Mouse (Mus musculus) B cell, adult 62 days (primary cell): ENCODE measurements around the gene Olfr319. TPM values are rescaled to one million over a fixed set of nuclear protein-coding genes. Genes with fewer than 3 reads are reported as not detected.

ENCODE experiments used
- total RNA-seq: library from RNA; stranded (reverse); gene quantifications from 4 replicates; pipeline ENCODE4 v1.2.4, GENCODE M21; 2023

Gene Olfr319
- total RNA-seq, result not detected in 4 replicates

GRCm38 (mm10) chr11:58698862-58699261 lies at the start of gene Olfr319:
Olfr319 (plus strand) TSS chr11:58699162.

DNA sequence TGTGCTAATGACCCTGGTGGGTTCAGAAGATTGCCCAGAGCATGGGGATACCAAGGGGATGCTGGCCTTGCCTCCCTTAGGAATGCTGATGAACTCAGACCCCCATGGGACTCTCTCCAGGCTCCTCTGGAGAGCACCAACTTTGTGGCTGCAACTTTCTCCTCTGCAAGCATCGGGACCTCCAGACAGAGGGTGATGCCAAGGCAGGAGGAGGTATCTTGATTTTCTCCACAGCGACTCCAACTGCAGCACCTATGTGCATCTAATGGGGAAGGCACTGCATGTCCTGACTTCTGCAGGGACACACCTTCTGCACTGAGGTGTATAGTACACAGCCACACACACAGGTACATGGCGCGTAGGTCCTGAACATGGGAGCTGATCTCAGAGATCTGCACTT lies 40.4 kb upstream of the Olfr319 start, which contains the start of gene Olfr322:
Gene Olfr322, plus strand, starts transcription at position 187 of the 400 bp plus-strand sequence.

DNA sequence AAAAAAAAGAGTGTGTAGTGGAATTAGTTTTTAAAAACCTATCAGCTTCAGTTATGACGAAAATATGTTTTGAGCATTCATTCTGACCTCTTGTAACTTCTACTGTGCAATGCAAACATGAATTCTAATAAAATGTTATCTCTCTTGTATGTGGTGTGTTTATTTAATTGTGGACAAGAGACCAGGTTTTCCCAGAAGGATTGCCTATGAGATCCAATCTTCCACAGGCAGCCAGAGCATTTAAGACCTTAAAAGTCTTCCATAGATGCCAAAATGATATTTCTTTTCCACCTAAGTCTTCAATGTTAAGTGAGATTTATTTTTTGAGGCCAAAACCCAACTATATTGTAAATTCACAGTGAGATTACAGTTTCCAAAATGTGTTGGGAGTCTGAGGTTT lies 18.2 kb upstream of the Olfr319 start, which contains the start of gene Olfr320:
Gene Olfr320, plus strand, starts transcription at position 301 of the 400 bp plus-strand sequence.

DNA sequence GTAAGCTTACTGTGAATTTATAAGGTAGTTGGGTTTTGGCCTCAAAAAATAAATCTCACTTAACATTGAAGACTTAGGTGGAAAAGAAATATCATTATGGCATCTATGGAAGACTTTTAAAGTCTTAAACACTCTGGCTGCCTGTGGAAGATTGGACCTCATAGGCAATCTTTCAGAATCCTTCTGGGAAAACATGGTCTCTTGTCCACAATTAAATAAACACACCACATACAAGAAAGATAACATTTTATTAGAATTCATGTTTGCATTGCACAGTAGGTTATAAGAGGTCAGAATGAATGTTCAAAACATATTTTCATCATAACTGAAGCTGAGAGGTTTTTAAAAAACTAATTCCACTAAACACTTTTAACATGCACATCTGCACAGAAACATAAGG lies 25.0 kb downstream of the Olfr319 start, which contains the start of gene Olfr318:
Gene Olfr318, minus strand, starts transcription at position 101 of the 400 bp plus-strand sequence.

GRCm38 (mm10) chr11:58738792-58739262 lies 39.9 kb downstream of the Olfr319 start, which contains the start of gene Olfr317:
Olfr317 (minus strand) TSS chr11:58739212.

GRCm38 (mm10) chr11:58752434-58752833 lies 53.5 kb downstream of the Olfr319 start, which contains the start of gene Olfr316:
Olfr316 (plus strand) TSS chr11:58752734.

Other genes starting within 250 kb of the Olfr319 start
- gene Lypd9, start 246.2 kb upstream of the Olfr319 start, total RNA-seq, result not detected in 4 replicates
- gene Olfr30, start 236.9 kb upstream of the Olfr319 start, total RNA-seq, result not detected in 4 replicates
- not detected in 4 replicates for gene Olfr332, start 206.6 kb upstream of the Olfr319 start, total RNA-seq
- not detected in 4 replicates for gene Olfr331, start 196.6 kb upstream of the Olfr319 start, total RNA-seq
- gene Olfr330, start 164.3 kb upstream of the Olfr319 start, total RNA-seq, result not detected in 4 replicates
- not detected in 4 replicates for gene Olfr329-ps, start 152.7 kb upstream of the Olfr319 start, total RNA-seq
- gene Olfr328, start 143.5 kb upstream of the Olfr319 start, total RNA-seq, result 0.18 to 0.48 TPM (median 0.25 TPM) in 4 replicates
- not detected in 4 replicates for gene Olfr224, start 128.6 kb upstream of the Olfr319 start, total RNA-seq
- gene Olfr325, start 121.4 kb upstream of the Olfr319 start, total RNA-seq, result not detected in 4 replicates
- not detected in 4 replicates for gene Olfr324, start 104.0 kb upstream of the Olfr319 start, total RNA-seq
- not detected in 4 replicates for gene 2210407C18Rik, start 83.1 kb upstream of the Olfr319 start, total RNA-seq
- gene Olfr323, start 68.7 kb upstream of the Olfr319 start, total RNA-seq, result not detected in 4 replicates
- not detected in 4 replicates for gene Trim58, start 58.7 kb upstream of the Olfr319 start, total RNA-seq
- gene Olfr322, start 40.4 kb upstream of the Olfr319 start, total RNA-seq, result not detected in 4 replicates
- gene Olfr320, start 18.1 kb upstream of the Olfr319 start, total RNA-seq, result not detected in 4 replicates
- gene Olfr318, start 24.9 kb downstream of the Olfr319 start, total RNA-seq, result 0.41 to 1.1 TPM (median 0.60 TPM) in 4 replicates
- not detected in 4 replicates for gene Olfr317, start 40.0 kb downstream of the Olfr319 start, total RNA-seq
- not detected in 4 replicates for gene Olfr316, start 53.6 kb downstream of the Olfr319 start, total RNA-seq
- gene Olfr315, start 74.0 kb downstream of the Olfr319 start, total RNA-seq, result not detected in 4 replicates
- 0.20 TPM in 1 of 4 replicates, not detected in the others for gene Olfr314, start 83.8 kb downstream of the Olfr319 start, total RNA-seq
- not detected in 4 replicates for gene Fam183b, start 102.8 kb downstream of the Olfr319 start, total RNA-seq
- not detected in 4 replicates for gene Olfr313, start 115.8 kb downstream of the Olfr319 start, total RNA-seq
- gene Olfr312, start 130.1 kb downstream of the Olfr319 start, total RNA-seq, result not detected in 4 replicates
- gene Olfr311, start 140.1 kb downstream of the Olfr319 start, total RNA-seq, result not detected in 4 replicates
- gene Gm12258, start 148.0 kb downstream of the Olfr319 start, total RNA-seq, result 4.1 to 8.8 TPM (median 5.6 TPM) in 4 replicates
- gene 2810021J22Rik, start 168.1 kb downstream of the Olfr319 start, total RNA-seq, result 10.3 to 12.2 TPM (median 11.0 TPM) in 4 replicates
- 9.9 to 13.0 TPM (median 11.6 TPM) in 4 replicates for gene Zfp39, start 205.1 kb downstream of the Olfr319 start, total RNA-seq
- gene Btnl10, start 218.7 kb downstream of the Olfr319 start, total RNA-seq, result not detected in 4 replicates
- 113 to 129 TPM (median 118 TPM) in 4 replicates for gene Rnf187, start 239.8 kb downstream of the Olfr319 start, total RNA-seq
- gene Hist3h2ba, start 249.8 kb downstream of the Olfr319 start, total RNA-seq, result 20.4 to 26.0 TPM (median 20.9 TPM) in 4 replicates